Mouse (Mus musculus): Measurements from ENCODE around the gene Arhgap23. TPM values are rescaled to one million over a fixed set of nuclear protein-coding genes. Genes with fewer than 3 reads are reported as not detected.

The Arhgap23 gene
- polyA plus RNA-seq, 1 experiment = 12.1 TPM

GRCm38 (mm10) chr11:97448611-97449394, 33.5 kb downstream of the Arhgap23 start:
- Histone ChIP-seq H3K4me3 (ENCODE audit: low read depth, low read length) (no peak overlapping the region), H3K36me3 (ENCODE audit: control insufficient read depth, insufficient read depth, low read length) (no peaks in the 10 kb centered on the region; the same call in 1 of the 2 replicates), H3K27me3 (ENCODE audit: control insufficient read depth, insufficient read depth, low read length) (0 out of 2 replicates have a peak, but pooled peaks cover 3% of the 10 kb centered on the region), H3K4me1 (ENCODE audit: control insufficient read depth, insufficient read depth, insufficient read length, low read length) (peaks cover 7% of the 10 kb centered on the region; the same call in 1 of the 2 replicates), H3K27ac (ENCODE audit: insufficient read depth, low read depth, low read length) (peak overlapping the region; percentile 71; the same call in 1 of the 2 replicates)
- TF ChIP-seq POLR2A (IDR thresholded peaks at IDR 0.05; ENCODE audit: low read depth, low read length) = no peak
- no peak for TF ChIP-seq CTCF (IDR thresholded peaks at IDR 0.05; ENCODE audit: extremely low read depth, insufficient read length, insufficient replicate concordance, low read depth, low read length)
- WGBS = 83% methylated on average over 11 of the region's 11 CpGs

GRCm38 (mm10) chr11:97449601-97450293, 34.4 kb downstream of the Arhgap23 start:
- peaks cover 7% of the 10 kb centered on the region; the same call in 1 of the 2 replicates for H3K4me1 ChIP-seq (ENCODE audit: control insufficient read depth, insufficient read depth, insufficient read length, low read length)
- H3K36me3 ChIP-seq (ENCODE audit: control insufficient read depth, insufficient read depth, low read length) = no peaks in the 10 kb centered on the region; the same call in 1 of the 2 replicates
- H3K27me3 ChIP-seq (ENCODE audit: control insufficient read depth, insufficient read depth, low read length) = 0 out of 2 replicates have a peak, but pooled peaks cover 3% of the 10 kb centered on the region
- H3K4me3 ChIP-seq (ENCODE audit: low read depth, low read length) = peak overlapping the region; percentile 58
- no peak for TF ChIP-seq POLR2A (IDR thresholded peaks at IDR 0.05; ENCODE audit: low read depth, low read length)
- TF ChIP-seq CTCF (IDR thresholded peaks at IDR 0.05; ENCODE audit: extremely low read depth, insufficient read length, insufficient replicate concordance, low read depth, low read length) = no peak
- peak overlapping the region; percentile 71 for H3K27ac ChIP-seq (ENCODE audit: insufficient read depth, low read depth, low read length)
- 6% methylated on average over 15 of the region's 15 CpGs for WGBS

- H3K27me3 ChIP-seq (ENCODE audit: control insufficient read depth, insufficient read depth, low read length) = 0 out of 2 replicates have a peak, but pooled peaks cover 1% of the 10 kb centered on the region
- H3K4me1 ChIP-seq (ENCODE audit: control insufficient read depth, insufficient read depth, insufficient read length, low read length) = peaks cover 7% of the 10 kb centered on the region; the same call in 1 of the 2 replicates
- H3K36me3 ChIP-seq (ENCODE audit: control insufficient read depth, insufficient read depth, low read length) = no peaks in the 10 kb centered on the region; the same call in 1 of the 2 replicates
- WGBS = 32% methylated on average over 10 of the region's 10 CpGs
- H3K4me3 ChIP-seq (ENCODE audit: low read depth, low read length) = peak overlapping the region; percentile 58
- peak overlapping the region; percentile 55 for H3K27ac ChIP-seq (ENCODE audit: insufficient read depth, low read depth, low read length)
- no peak for TF ChIP-seq POLR2A (IDR thresholded peaks at IDR 0.05; ENCODE audit: low read depth, low read length)
- no peak for TF ChIP-seq CTCF (IDR thresholded peaks at IDR 0.05; ENCODE audit: extremely low read depth, insufficient read length, insufficient replicate concordance, low read depth, low read length)
These were observed 35.1 kb downstream of the Arhgap23 start for GRCm38 (mm10) chr11:97450305-97450922.

- TF ChIP-seq POLR2A (IDR thresholded peaks at IDR 0.05; ENCODE audit: low read depth, low read length) (no peak), CTCF (IDR thresholded peaks at IDR 0.05; ENCODE audit: extremely low read depth, insufficient read length, insufficient replicate concordance, low read depth, low read length) (no peak)
- WGBS = 88% methylated on average over 15 of the region's 15 CpGs
- peaks cover 7% of the 10 kb centered on the region; the same call in 1 of the 2 replicates for H3K4me1 ChIP-seq (ENCODE audit: control insufficient read depth, insufficient read depth, insufficient read length, low read length)
These were observed 36.3 kb downstream of the Arhgap23 start for GRCm38 (mm10) chr11:97451625-97452024.

GRCm38 (mm10) chr11:97457120-97457519, 41.8 kb downstream of the Arhgap23 start:
- TF ChIP-seq POLR2A (IDR thresholded peaks at IDR 0.05; ENCODE audit: low read depth, low read length) (no peak), CTCF (IDR thresholded peaks at IDR 0.05; ENCODE audit: extremely low read depth, insufficient read length, insufficient replicate concordance, low read depth, low read length) (no peak)
- Histone ChIP-seq H3K27ac (ENCODE audit: insufficient read depth, low read depth, low read length) (no peak overlapping the region), H3K4me1 (ENCODE audit: control insufficient read depth, insufficient read depth, insufficient read length, low read length) (no peaks in the 10 kb centered on the region), H3K36me3 (ENCODE audit: control insufficient read depth, insufficient read depth, low read length) (peaks cover 2% of the 10 kb centered on the region; the same call in 1 of the 2 replicates), H3K4me3 (ENCODE audit: low read depth, low read length) (no peak overlapping the region), H3K27me3 (ENCODE audit: control insufficient read depth, insufficient read depth, low read length) (no peaks in the 10 kb centered on the region)
- 82% methylated on average over 4 of the region's 4 CpGs for WGBS

More at GRCm38 (mm10) chr11:97451625-97452024, 36.3 kb downstream of the Arhgap23 start:
- Histone ChIP-seq H3K36me3 (ENCODE audit: control insufficient read depth, insufficient read depth, low read length) (no peaks in the 10 kb centered on the region; the same call in 1 of the 2 replicates), H3K27ac (ENCODE audit: insufficient read depth, low read depth, low read length) (no peak overlapping the region), H3K4me3 (ENCODE audit: low read depth, low read length) (no peak overlapping the region), H3K27me3 (ENCODE audit: control insufficient read depth, insufficient read depth, low read length) (no peaks in the 10 kb centered on the region)

- WGBS = 75% methylated on average over 3 of the region's 3 CpGs
- H3K4me3 ChIP-seq (ENCODE audit: low read depth, low read length) = no peak overlapping the region
- H3K36me3 ChIP-seq (ENCODE audit: control insufficient read depth, insufficient read depth, low read length) = peaks cover 2% of the 10 kb centered on the region; the same call in 1 of the 2 replicates
- no peak for TF ChIP-seq CTCF (IDR thresholded peaks at IDR 0.05; ENCODE audit: extremely low read depth, insufficient read length, insufficient replicate concordance, low read depth, low read length)
- no peak for TF ChIP-seq POLR2A (IDR thresholded peaks at IDR 0.05; ENCODE audit: low read depth, low read length)
- no peaks in the 10 kb centered on the region for H3K4me1 ChIP-seq (ENCODE audit: control insufficient read depth, insufficient read depth, insufficient read length, low read length)
- no peak overlapping the region for H3K27ac ChIP-seq (ENCODE audit: insufficient read depth, low read depth, low read length)
- no peaks in the 10 kb centered on the region for H3K27me3 ChIP-seq (ENCODE audit: control insufficient read depth, insufficient read depth, low read length)
These were observed 46.0 kb downstream of the Arhgap23 start for GRCm38 (mm10) chr11:97461307-97461820.
